Mouse (Mus musculus): ENCODE measurements around the gene Pde12. TPM values are rescaled to one million over a fixed set of nuclear protein-coding genes. Genes with fewer than 3 reads are reported as not detected.

The Pde12 gene
- polyA plus RNA-seq, 1 experiment from 2014 or later: 11.2 TPM

DNA sequence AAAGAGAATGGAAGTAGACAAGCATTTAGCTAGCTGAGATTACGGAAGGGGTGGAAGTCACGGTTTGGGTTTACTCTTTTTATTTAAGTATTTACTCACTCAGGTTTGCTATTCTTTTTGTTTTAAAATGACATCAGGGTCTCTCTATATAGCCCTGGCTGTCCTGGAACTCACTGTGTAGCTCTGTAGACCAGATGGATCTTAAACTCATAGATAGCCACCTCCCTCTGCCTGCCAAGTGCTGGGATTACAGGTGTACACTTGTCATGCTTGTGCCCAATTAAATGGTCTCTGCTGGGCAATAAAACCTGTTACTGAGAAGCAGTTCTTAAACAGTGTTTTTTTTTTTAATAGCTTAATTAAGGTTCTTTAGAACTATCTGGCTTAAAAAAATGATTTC lies 29.7 kb downstream of the Pde12 start:
- H3K4me1 ChIP-seq: peaks cover 19% of the 10 kb centered on the region
- ATAC-seq (ENCODE audit: insufficient number of reproducible peaks, insufficient read depth, low FRiP score, low TSS enrichment, low read depth): no peak
- H3K9ac ChIP-seq: peak overlapping the region; percentile 58
- WGBS: 51% methylated on average over 2 of the region's 2 CpGs
- H3K4me2 ChIP-seq: peak overlapping the region; percentile 80
- H3K9me3 ChIP-seq: no peaks in the 10 kb centered on the region
- H3K4me3 ChIP-seq: peak overlapping the region; percentile 89
- no peaks in the 10 kb centered on the region for H3K27me3 ChIP-seq
- no peak overlapping the region for H3K27ac ChIP-seq
- H3K36me3 ChIP-seq: no peaks in the 10 kb centered on the region

- no peaks in the 10 kb centered on the region for H3K36me3 ChIP-seq
- ATAC-seq (ENCODE audit: insufficient number of reproducible peaks, insufficient read depth, low FRiP score, low TSS enrichment, low read depth): no peak
- WGBS: 11% methylated on average over 11 of the region's 11 CpGs
These were observed 30.4 kb downstream of the Pde12 start for GRCm38 (mm10) chr14:26639251-26639650.

GRCm38 (mm10) chr14:26638708-26639084 lies 31.0 kb downstream of the Pde12 start:
- H3K4me3 ChIP-seq: peak overlapping the region; percentile 89
- no peaks in the 10 kb centered on the region for H3K27me3 ChIP-seq
- H3K9ac ChIP-seq: peak overlapping the region; percentile 96
- no peak for ATAC-seq (ENCODE audit: insufficient number of reproducible peaks, insufficient read depth, low FRiP score, low TSS enrichment, low read depth)
- H3K36me3 ChIP-seq: no peaks in the 10 kb centered on the region
- H3K9me3 ChIP-seq: no peaks in the 10 kb centered on the region
- peaks cover 19% of the 10 kb centered on the region for H3K4me1 ChIP-seq
- peak overlapping the region; percentile 96 for H3K27ac ChIP-seq
- H3K4me2 ChIP-seq: peak overlapping the region; percentile 80
- WGBS: under 1% methylated on average over 16 of the region's 16 CpGs

More at GRCm38 (mm10) chr14:26639251-26639650, 30.4 kb downstream of the Pde12 start:
- Histone ChIP-seq H3K4me2 (peak overlapping the region; percentile 80), H3K9ac (peak overlapping the region; percentile 96), H3K4me1 (peaks cover 19% of the 10 kb centered on the region), H3K27ac (no peak overlapping the region), H3K9me3 (no peaks in the 10 kb centered on the region), H3K4me3 (peak overlapping the region; percentile 89), H3K27me3 (no peaks in the 10 kb centered on the region)

- Histone ChIP-seq H3K4me2 (peak within 1 kb of the TSS; percentile 80), H3K36me3 (no peaks in the 10 kb centered on the region)
These were observed 31.6 kb downstream of the Pde12 start, which contains the start of gene Arf4 for GRCm38 (mm10) chr14:26637851-26638707. Gene Arf4 (plus strand): TSS chr14:26638074.

DNA sequence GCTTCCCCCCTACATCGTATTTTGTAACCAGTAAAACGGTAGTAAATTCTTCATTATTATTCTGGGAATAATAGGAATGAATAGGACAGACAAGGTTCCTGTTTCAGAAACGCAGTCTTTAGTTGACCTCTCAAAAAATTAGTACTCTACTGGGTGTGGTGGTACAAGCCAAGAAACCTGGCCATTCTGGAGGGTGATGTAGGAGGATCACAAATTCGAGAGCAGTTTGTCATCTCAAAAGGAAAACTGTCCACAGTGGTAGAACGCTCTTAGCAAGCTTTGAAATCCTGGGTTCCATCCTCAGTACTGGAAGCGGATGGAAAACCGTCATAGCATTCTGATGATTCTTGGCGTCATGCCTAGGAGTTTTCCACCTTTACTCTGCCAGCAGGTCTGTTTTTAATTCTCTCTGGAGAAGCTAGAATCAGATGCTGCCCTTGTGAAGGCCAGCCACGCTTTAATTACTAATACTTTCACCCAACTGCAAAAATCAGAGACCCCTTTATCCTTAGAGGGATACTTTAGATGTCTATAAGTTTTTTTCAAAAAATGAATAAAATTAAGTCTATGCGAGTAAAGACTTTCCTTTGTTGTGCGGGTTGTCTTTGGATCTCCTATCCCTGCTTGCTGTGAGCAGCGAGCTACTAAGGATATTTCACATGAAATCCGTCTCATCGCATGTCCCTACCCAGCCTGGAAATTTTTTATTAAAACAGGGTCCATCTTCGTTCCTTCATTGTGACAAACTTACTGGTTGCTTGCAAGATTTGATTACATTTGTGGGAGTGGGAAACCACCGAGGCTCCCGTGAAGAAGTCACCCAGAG lies 32.4 kb downstream of the Pde12 start:
- 18% methylated on average over 17 of the region's 17 CpGs for WGBS
- Histone ChIP-seq H3K27ac (peak overlapping the region; percentile 96), H3K27me3 (no peaks in the 10 kb centered on the region)

More at GRCm38 (mm10) chr14:26637851-26638707, 31.6 kb downstream of the Pde12 start, which contains the start of gene Arf4:
- H3K27me3 ChIP-seq: no peaks in the 10 kb centered on the region
- no peaks in the 10 kb centered on the region for H3K9me3 ChIP-seq
- H3K4me1 ChIP-seq: peaks cover 19% of the 10 kb centered on the region
- peak; percentile 98 for ATAC-seq (ENCODE audit: insufficient number of reproducible peaks, insufficient read depth, low FRiP score, low TSS enrichment, low read depth)
- peak within 1 kb of the TSS; percentile 96 for H3K9ac ChIP-seq
- peak within 1 kb of the TSS; percentile 96 for H3K27ac ChIP-seq
- under 1% methylated on average over 83 of the region's 83 CpGs for WGBS
- H3K4me3 ChIP-seq: peak within 1 kb of the TSS; percentile 89

DNA sequence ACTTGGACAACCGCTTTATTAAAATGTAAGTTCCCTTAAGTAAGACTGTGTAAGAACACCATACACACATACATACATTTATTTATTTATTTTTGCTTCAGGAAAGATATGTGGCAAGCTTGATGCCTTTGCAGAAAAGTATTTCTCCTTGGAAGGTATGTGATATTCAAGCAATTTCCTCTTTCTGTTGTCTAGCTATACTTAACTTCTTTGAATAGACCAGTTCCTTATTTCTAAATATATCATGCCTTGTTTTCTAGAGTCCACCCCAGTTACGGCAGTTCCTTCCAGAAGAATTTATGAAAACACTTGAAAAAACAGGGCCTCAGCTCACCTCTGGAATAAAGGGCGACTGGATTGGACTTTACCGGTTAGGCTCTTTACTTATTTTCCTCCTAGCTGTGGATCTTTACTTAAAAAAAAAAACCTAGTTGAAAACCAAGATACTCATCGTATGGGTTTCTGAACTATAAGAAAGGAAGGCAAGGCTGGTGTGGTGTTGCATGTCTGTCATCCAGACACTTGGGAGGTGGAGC lies 43.0 kb downstream of the Pde12 start:
- H3K4me1 ChIP-seq: no peaks in the 10 kb centered on the region
- no peaks in the 10 kb centered on the region for H3K9me3 ChIP-seq
- WGBS: 88% methylated on average over 5 of the region's 5 CpGs
- peaks cover 85% of the 10 kb centered on the region for H3K36me3 ChIP-seq
- H3K4me3 ChIP-seq: no peak overlapping the region
- H3K27me3 ChIP-seq: no peaks in the 10 kb centered on the region
- no peak overlapping the region for H3K9ac ChIP-seq
- no peak overlapping the region for H3K4me2 ChIP-seq
- no peak overlapping the region for H3K27ac ChIP-seq
- ATAC-seq (ENCODE audit: insufficient number of reproducible peaks, insufficient read depth, low FRiP score, low TSS enrichment, low read depth): no peak

More for the DNA sequence above, 32.4 kb downstream of the Pde12 start:
- Histone ChIP-seq H3K36me3 (peaks cover 7% of the 10 kb centered on the region), H3K4me2 (peak overlapping the region; percentile 80), H3K4me3 (peak overlapping the region; percentile 89), H3K9ac (peak overlapping the region; percentile 96), H3K4me1 (peaks cover 19% of the 10 kb centered on the region), H3K9me3 (no peaks in the 10 kb centered on the region)
- ATAC-seq (ENCODE audit: insufficient number of reproducible peaks, insufficient read depth, low FRiP score, low TSS enrichment, low read depth): no peak

GRCm38 (mm10) chr14:26625301-26625700 lies 44.4 kb downstream of the Pde12 start:
- Histone ChIP-seq H3K27ac (no peak overlapping the region), H3K9ac (no peak overlapping the region), H3K36me3 (peaks cover 90% of the 10 kb centered on the region), H3K4me2 (no peak overlapping the region), H3K9me3 (no peaks in the 10 kb centered on the region), H3K4me3 (no peak overlapping the region), H3K27me3 (no peaks in the 10 kb centered on the region), H3K4me1 (no peaks in the 10 kb centered on the region)
- ATAC-seq (ENCODE audit: insufficient number of reproducible peaks, insufficient read depth, low FRiP score, low TSS enrichment, low read depth): no peak
- 90% methylated on average over 4 of the region's 4 CpGs for WGBS

DNA sequence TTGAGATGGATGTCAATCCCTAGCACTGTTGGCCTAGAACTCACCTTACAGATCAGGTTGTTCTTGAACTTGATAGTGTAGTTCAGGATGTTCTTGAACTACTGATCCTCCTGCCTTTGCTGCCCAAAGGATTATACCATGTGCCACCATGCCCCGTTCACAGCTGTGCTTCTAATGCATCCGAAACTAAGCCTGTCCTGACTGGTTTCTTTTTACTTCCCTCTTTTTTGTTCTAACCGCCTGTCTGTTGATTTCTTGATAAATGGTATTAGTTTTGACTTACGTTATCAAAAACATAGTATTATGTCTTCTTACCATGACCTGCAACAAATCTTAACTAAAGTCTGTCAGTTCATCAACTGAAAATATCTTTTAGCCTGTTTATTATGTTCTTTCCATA lies 59.0 kb downstream of the Pde12 start:
- Histone ChIP-seq H3K9ac (no peak overlapping the region), H3K9me3 (no peaks in the 10 kb centered on the region), H3K4me2 (no peak overlapping the region), H3K4me1 (no peaks in the 10 kb centered on the region), H3K27ac (no peak overlapping the region), H3K36me3 (peaks cover 65% of the 10 kb centered on the region), H3K4me3 (no peak overlapping the region), H3K27me3 (no peaks in the 10 kb centered on the region)
- ATAC-seq (ENCODE audit: insufficient number of reproducible peaks, insufficient read depth, low FRiP score, low TSS enrichment, low read depth): no peak
- WGBS: 93% methylated on average over 4 of the region's 4 CpGs

Small RNAs within 50 kb of the gene (microRNA-seq; reads per million reads assigned to microRNA genes)
- gene Mir7672: not detected

Other genes starting within 250 kb of the Pde12 start
- gene Slmap, start 135.0 kb downstream of the Pde12 start, polyA plus RNA-seq (2015; fragmentation: Nextera tagmentation; extraction: Ambion mirVana): 17.1 and 19.6 TPM in 2 replicates
- 34.3 and 34.5 TPM in 2 replicates for gene Dennd6a, start 96.0 kb downstream of the Pde12 start, polyA plus RNA-seq (2015; fragmentation: Nextera tagmentation; extraction: Ambion mirVana)
- 600 and 602 TPM in 2 replicates for gene Arf4, start 31.8 kb downstream of the Pde12 start, polyA plus RNA-seq (2015; fragmentation: Nextera tagmentation; extraction: Ambion mirVana)
- 0.03 TPM in 2 replicates for gene Dnah12, start 23.4 kb upstream of the Pde12 start, polyA plus RNA-seq (2015; fragmentation: Nextera tagmentation; extraction: Ambion mirVana)
- 0.15 TPM in 1 of 2 replicates, not detected in the other for gene Asb14, start 224.7 kb upstream of the Pde12 start, polyA plus RNA-seq (2015; fragmentation: Nextera tagmentation; extraction: Ambion mirVana)